14 mouse cellular contexts compared by ENCODE assay signal in the genomic region with DNA sequence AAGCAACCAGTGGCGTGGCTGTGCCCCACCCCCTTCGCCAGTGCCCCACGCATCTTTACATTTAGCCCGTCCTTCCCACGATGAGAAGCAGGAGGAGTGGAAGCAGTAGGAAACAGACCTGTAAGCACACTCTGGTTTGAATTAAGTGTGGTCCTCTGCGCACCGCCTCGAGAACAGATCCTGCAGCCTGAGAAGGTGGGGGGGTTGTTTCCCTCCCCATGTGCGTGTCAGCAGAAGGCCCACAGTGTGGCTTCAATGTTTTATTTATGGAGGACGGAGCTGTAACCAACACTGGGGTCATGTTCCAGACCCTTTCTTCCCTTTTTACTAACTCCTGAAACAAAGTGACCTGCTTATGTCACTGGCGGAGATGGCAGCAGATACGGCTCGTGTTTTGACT.
DNase-seq lines count a peak whose midpoint lies in the region; ATAC-seq and TF ChIP-seq lines count a peak whose summit lies in the region.
"Had no signal": no experiment of that assay in that cellular context is flagged by ENCODE, and none has a peak within 500 bp of the region (broad histone marks: within the 10 kb centered on the region; RNA-seq: fewer than 3 reads in every experiment).

No protein-coding gene starts in this region.

- DNase-seq in heart, embryonic 10.5 days (ENCODE audit: low spot score): no peak
- no peak for DNase-seq in heart, postnatal 10 days
- DNase-seq in stomach, postnatal 0 days (ENCODE audit: low spot score): no peak
- no peak for DNase-seq in gastrocnemius, adult 18-20 months (ENCODE audit: low spot score)
- DNase-seq: adrenal gland, postnatal 10 days; cerebellum, adult 9-10 months; gastrocnemius, postnatal 10 days; kidney, adult 8-10 months had no signal

- WGBS in heart, embryonic 10.5 days: 56% methylated on average over 13 of the region's 13 CpGs
- 48% methylated on average over 13 of the region's 13 CpGs for WGBS in stomach, embryonic 15.5 days
- WGBS in stomach, postnatal 0 days: 68% methylated on average over 13 of the region's 13 CpGs
- 33% methylated on average over 13 of the region's 13 CpGs for WGBS in hindbrain, embryonic 16.5 days
- 22% methylated on average over 13 of the region's 13 CpGs for WGBS in neural tube, embryonic 15.5 days
- WGBS in liver, embryonic 12.5 days (ENCODE audit: insufficient replicate concordance): 58% methylated on average over 13 of the region's 13 CpGs

- H3K27me3 ChIP-seq in heart, embryonic 10.5 days (ENCODE audit: insufficient read depth, poor library complexity, severe bottlenecking): peaks cover 18% of the 10 kb centered on the region; the same call in 1 of the 2 replicates
- H3K27me3 ChIP-seq in stomach, embryonic 15.5 days (replicated peaks): no peaks in the 10 kb centered on the region
- H3K27me3 ChIP-seq in stomach, postnatal 0 days (ENCODE audit: control insufficient read depth, insufficient read depth, low read length): no peaks in the 10 kb centered on the region
- no peaks in the 10 kb centered on the region for H3K27me3 ChIP-seq in hindbrain, embryonic 16.5 days (replicated peaks; ENCODE audit: control insufficient read depth, insufficient read depth, low read length)
- no peaks in the 10 kb centered on the region for H3K27me3 ChIP-seq in neural tube, embryonic 15.5 days (replicated peaks)
- 0 out of 2 replicates have a peak, but pooled peaks cover 4% of the 10 kb centered on the region for H3K27me3 ChIP-seq in liver, embryonic 12.5 days (replicated peaks)
- H3K27me3 ChIP-seq: heart, embryonic 12.5 days; hindbrain, embryonic 15.5 days had no signal

- ATAC-seq in stomach, embryonic 15.5 days (ENCODE audit: insufficient read depth, low FRiP score, low read depth): no peak
- ATAC-seq in stomach, postnatal 0 days (ENCODE audit: low FRiP score, low TSS enrichment): no peak
- ATAC-seq in hindbrain, embryonic 16.5 days: 0 out of 2 replicates have a peak, but pooled peaks have one; percentile 1
- ATAC-seq in neural tube, embryonic 15.5 days (ENCODE audit: low FRiP score): no peak
- no peak for ATAC-seq in liver, embryonic 12.5 days

- no peak for TF ChIP-seq CTCF in stomach, postnatal 0 days (IDR thresholded peaks at IDR 0.05; ENCODE audit: low read depth)

- H3K36me3 ChIP-seq in heart, embryonic 10.5 days: no peaks in the 10 kb centered on the region
- H3K36me3 ChIP-seq in stomach, embryonic 15.5 days: no peaks in the 10 kb centered on the region
- H3K36me3 ChIP-seq in stomach, postnatal 0 days (ENCODE audit: control insufficient read depth, insufficient read depth, low read length): no peaks in the 10 kb centered on the region
- H3K36me3 ChIP-seq in hindbrain, embryonic 16.5 days (ENCODE audit: control insufficient read depth, insufficient read depth, low read length): no peaks in the 10 kb centered on the region
- no peaks in the 10 kb centered on the region for H3K36me3 ChIP-seq in neural tube, embryonic 15.5 days
- no peaks in the 10 kb centered on the region for H3K36me3 ChIP-seq in liver, embryonic 12.5 days
- H3K36me3 ChIP-seq: heart, embryonic 12.5 days; hindbrain, embryonic 15.5 days had no signal

- no peak overlapping the region for H3K4me3 ChIP-seq in heart, embryonic 10.5 days
- no peak overlapping the region for H3K4me3 ChIP-seq in stomach, embryonic 15.5 days (replicated peaks)
- H3K4me3 ChIP-seq in stomach, postnatal 0 days (ENCODE audit: low read depth, low read length): no peak overlapping the region
- H3K4me3 ChIP-seq in hindbrain, embryonic 16.5 days (ENCODE audit: low read length): no peak overlapping the region
- H3K4me3 ChIP-seq in neural tube, embryonic 15.5 days (replicated peaks): no peak overlapping the region
- no peak overlapping the region for H3K4me3 ChIP-seq in liver, embryonic 12.5 days
- H3K4me3 ChIP-seq: heart, embryonic 12.5 days; hindbrain, embryonic 15.5 days had no signal

- no peak overlapping the region for H3K9ac ChIP-seq in stomach, embryonic 15.5 days
- H3K9ac ChIP-seq in stomach, postnatal 0 days (ENCODE audit: low read length): no peak overlapping the region; the same call in 1 of the 2 replicates
- no peak overlapping the region; the same call in 1 of the 2 replicates for H3K9ac ChIP-seq in hindbrain, embryonic 16.5 days (ENCODE audit: low read depth, low read length)
- H3K9ac ChIP-seq in neural tube, embryonic 15.5 days (replicated peaks): no peak overlapping the region; the same call in 1 of the 2 replicates
- H3K9ac ChIP-seq in liver, embryonic 12.5 days: no peak overlapping the region
- H3K9ac ChIP-seq: hindbrain, embryonic 15.5 days had no signal

- intact Hi-C loops in heart, postnatal 10 days (cut with DNase I): no loop called here

- peak overlapping the region; percentile 8; the same call in 1 of the 2 replicates for H3K27ac ChIP-seq in heart, embryonic 10.5 days
- H3K27ac ChIP-seq in stomach, embryonic 15.5 days: peak overlapping the region; percentile 65; the same call in 1 of the 2 replicates
- H3K27ac ChIP-seq in stomach, postnatal 0 days (replicated peaks): no peak overlapping the region
- H3K27ac ChIP-seq in hindbrain, embryonic 16.5 days (ENCODE audit: low read depth, low read length): 0 out of 2 replicates have a peak overlapping the region, but pooled peaks have one; percentile 13
- H3K27ac ChIP-seq in neural tube, embryonic 15.5 days (replicated peaks): peak overlapping the region; percentile 58; the same call in 1 of the 2 replicates
- no peak overlapping the region for H3K27ac ChIP-seq in liver, embryonic 12.5 days
- H3K27ac ChIP-seq: hindbrain, embryonic 15.5 days had no signal

- TF ChIP-seq EP300 in stomach, postnatal 0 days (optimal IDR thresholded peaks at IDR 0.05): no peak

- peaks cover 52% of the 10 kb centered on the region for H3K4me1 ChIP-seq in heart, embryonic 10.5 days
- H3K4me1 ChIP-seq in stomach, embryonic 15.5 days: peaks cover 20% of the 10 kb centered on the region
- H3K4me1 ChIP-seq in stomach, postnatal 0 days (replicated peaks; ENCODE audit: control insufficient read depth, insufficient read depth): peaks cover 4% of the 10 kb centered on the region
- peaks cover 44% of the 10 kb centered on the region for H3K4me1 ChIP-seq in hindbrain, embryonic 16.5 days (ENCODE audit: control insufficient read depth, insufficient read depth, low read depth, low read length)
- peaks cover 59% of the 10 kb centered on the region for H3K4me1 ChIP-seq in neural tube, embryonic 15.5 days
- peaks cover 8% of the 10 kb centered on the region; the same call in 1 of the 2 replicates for H3K4me1 ChIP-seq in liver, embryonic 12.5 days

- no peaks in the 10 kb centered on the region for H3K9me3 ChIP-seq in heart, embryonic 10.5 days
- H3K9me3 ChIP-seq in stomach, embryonic 15.5 days: no peaks in the 10 kb centered on the region
- H3K9me3 ChIP-seq in stomach, postnatal 0 days (ENCODE audit: control insufficient read depth, low read length): no peaks in the 10 kb centered on the region
- no peaks in the 10 kb centered on the region for H3K9me3 ChIP-seq in hindbrain, embryonic 16.5 days (ENCODE audit: control insufficient read depth, low read length)
- H3K9me3 ChIP-seq in neural tube, embryonic 15.5 days (replicated peaks): no peaks in the 10 kb centered on the region
- H3K9me3 ChIP-seq in liver, embryonic 12.5 days (replicated peaks): no peaks in the 10 kb centered on the region
- H3K9me3 ChIP-seq: heart, embryonic 12.5 days; hindbrain, embryonic 15.5 days had no signal

- no peak overlapping the region for H3K4me2 ChIP-seq in stomach, embryonic 15.5 days
- H3K4me2 ChIP-seq in stomach, postnatal 0 days (replicated peaks; ENCODE audit: low read depth): no peak overlapping the region
- no peak overlapping the region for H3K4me2 ChIP-seq in hindbrain, embryonic 16.5 days (ENCODE audit: low read length)
- no peak overlapping the region; the same call in 1 of the 2 replicates for H3K4me2 ChIP-seq in neural tube, embryonic 15.5 days
- no peak overlapping the region for H3K4me2 ChIP-seq in liver, embryonic 12.5 days
- H3K4me2 ChIP-seq: heart, embryonic 12.5 days; hindbrain, embryonic 15.5 days had no signal

Comparison
In these comparisons a context has a peak if more than half of its experiments do, and no peak if none do; other contexts are left out.
1. H3K27ac ChIP-seq: peak in heart, embryonic 10.5 days (single experiment), stomach, embryonic 15.5 days (single experiment), hindbrain, embryonic 16.5 days (single experiment) and neural tube, embryonic 15.5 days (single experiment); none in stomach, postnatal 0 days (single experiment) and liver, embryonic 12.5 days (single experiment).